Mouse (Mus musculus) embryonic fibroblast, embryonic 13.5 days (primary cell): ENCODE measurements around the gene Dnm3.

ENCODE experiments used
- CTCF ChIP-seq: IDR thresholded peaks from 2 replicates; pipeline ENCODE4 v1.5.1; 2011; ENCODE audit warnings: mild to moderate bottlenecking, control low read depth, low read length, moderate library complexity, borderline replicate concordance; ENCODE audit not compliant: insufficient read depth
- POLR2A ChIP-seq: IDR thresholded peaks from 2 replicates; pipeline ENCODE4 v1.6.1; 2011; ENCODE audit warnings: low read depth, mild to moderate bottlenecking, control low read depth, low read length, moderate library complexity

GRCm38 (mm10) chr1:162242980-162243650, 234.7 kb downstream of the Dnm3 start:
- TF ChIP-seq CTCF (no peak), POLR2A (peak; percentile 35; the same call in 1 of the 2 replicates)
